Mouse (Mus musculus) cerebellum, adult 9-11 months (tissue): ENCODE data around the gene Txnrd2.

ENCODE experiments used
- DNase-seq: peaks from one replicate; pipeline ENCODE4 v3.0.0; 2022

Gene Txnrd2

GRCm38 (mm10) chr16:18490894-18491293 is 64.7 kb downstream of the Txnrd2 start:
- DNase-seq: no peak

- DNase-seq: no peak
These were observed 71.8 kb downstream of the Txnrd2 start for GRCm38 (mm10) chr16:18497865-18498515.

- peak; percentile 94 for DNase-seq
These were observed 72.4 kb downstream of the Txnrd2 start, which contains the start of the genes Gnb1l and Rtl10 for GRCm38 (mm10) chr16:18498558-18498990. Gnb1l (plus strand) TSS chr16:18498713. Rtl10 (plus strand) TSS chr16:18498901.

- DNase-seq: no peak
These were observed 72.8 kb downstream of the Txnrd2 start for GRCm38 (mm10) chr16:18498996-18499395.

GRCm38 (mm10) chr16:18501531-18501930 is 75.3 kb downstream of the Txnrd2 start:
- DNase-seq: no peak

GRCm38 (mm10) chr16:18503566-18504342 is 77.6 kb downstream of the Txnrd2 start:
- DNase-seq: no peak

GRCm38 (mm10) chr16:18506524-18507199 is 80.5 kb downstream of the Txnrd2 start:
- no peak for DNase-seq

GRCm38 (mm10) chr16:18507200-18507549 is 81.0 kb downstream of the Txnrd2 start:
- DNase-seq: no peak

GRCm38 (mm10) chr16:18511741-18512140 is 85.6 kb downstream of the Txnrd2 start:
- DNase-seq: no peak

GRCm38 (mm10) chr16:18513508-18513907 is 87.3 kb downstream of the Txnrd2 start:
- DNase-seq: no peak

- DNase-seq: no peak
These were observed 91.9 kb downstream of the Txnrd2 start for GRCm38 (mm10) chr16:18518091-18518490.

- no peak for DNase-seq
These were observed 97.5 kb downstream of the Txnrd2 start for GRCm38 (mm10) chr16:18523563-18524245.

GRCm38 (mm10) chr16:18528656-18529055 is 102.5 kb downstream of the Txnrd2 start:
- no peak for DNase-seq
